Mouse (Mus musculus) heart, adult 2 months (tissue): ENCODE data around the gene Gm884. TPM values are rescaled to one million over a fixed set of nuclear protein-coding genes. Genes with fewer than 3 reads are reported as not detected.

ENCODE experiments used
- DNase-seq, 2 experiments: peaks; one replicate each; pipeline ENCODE4 v3.0.0; 2021
- H3K27ac ChIP-seq: fragments of 200-600 bp; 2 replicates; pipeline ENCODE4 v1.8.1; 2022
- H3K27me3 ChIP-seq: fragments of 200-500 bp; 2 replicates; pipeline ENCODE4 v1.6.1; 2012; ENCODE audit warnings: mild to moderate bottlenecking, low read length, inconsistent platforms, mixed read lengths; ENCODE audit not compliant: control insufficient read depth, insufficient read depth
- H3K36me3 ChIP-seq: fragments of 200-500 bp; 2 replicates; pipeline ENCODE4 v1.6.1; 2012; ENCODE audit warnings: low read length, inconsistent platforms; ENCODE audit not compliant: control insufficient read depth, insufficient read depth
- H3K4me1 ChIP-seq: fragments of 200-500 bp; 2 replicates; pipeline ENCODE4 v1.6.1; 2011; ENCODE audit warnings: low read length; ENCODE audit not compliant: control insufficient read depth, insufficient read depth
- H3K4me3 ChIP-seq: fragments of 200-600 bp; 2 replicates; pipeline ENCODE4 v1.8.1; 2022
- H3K79me2 ChIP-seq: fragments of 200-500 bp; replicated peaks from 2 replicates; pipeline ENCODE4 v1.6.1; 2012; ENCODE audit warnings: mild to moderate bottlenecking, inconsistent platforms, low read length, moderate library complexity, mixed read lengths; ENCODE audit not compliant: control insufficient read depth, insufficient read depth
- H3K9ac ChIP-seq: fragments of 200-500 bp; 2 replicates; pipeline ENCODE4 v1.6.1; 2012; ENCODE audit warnings: low read depth, mild to moderate bottlenecking, control low read depth, inconsistent platforms, low read length, mixed read lengths
- CTCF ChIP-seq: fragments of 200-600 bp; IDR thresholded peaks from 2 replicates; pipeline ENCODE4 v1.8.1; 2022; ENCODE audit warnings: antibody characterized with exemption, mild to moderate bottlenecking, moderate library complexity
- EP300 ChIP-seq: fragments of 200-500 bp; IDR thresholded peaks from 2 replicates; pipeline ENCODE4 v1.6.1; 2011; ENCODE audit warnings: low read depth, low read length, control low read depth; ENCODE audit not compliant: insufficient read depth
- POLR2A ChIP-seq: fragments of 200-500 bp; IDR thresholded peaks from 2 replicates; pipeline ENCODE4 v1.6.1; 2011; ENCODE audit warnings: mild to moderate bottlenecking, low read depth, low read length, control low read depth; ENCODE audit not compliant: insufficient read depth
- WGBS: fragments of 180-500 bp; shearing (Covaris S2); methylation state at CpG from one replicate; pipeline ENCODE4 v1.1.7; 2018; 5-methylcytosine and 5-hydroxymethylcytosine counted together
- intact Hi-C: fragments of 180-260 bp; cut with DNase I; formaldehyde crosslinking; loops from one replicate; pipeline ENCODE4 v1.15.1; 2025
- polyA plus RNA-seq: library from polyadenylated mRNA; depleted of rRNA; stranded (reverse); fragments of >200 nt; gene quantifications from 2 replicates; pipeline ENCODE4 v1.2.3, GENCODE M21; 2012
- total RNA-seq, 2 experiments: library from RNA; stranded (reverse); gene quantifications; 2 replicates each; pipeline ENCODE4 v1.2.3; 2021

Gene Gm884
- total and polyA plus RNA-seq, 3 experiments, result not detected

- WGBS, result 1% methylated on average over 71 of the region's 71 CpGs
- intact Hi-C loops, result no loop called here
These were observed 28.5 kb upstream of the Gm884 start, which contains the start of gene Rprml for GRCm38 (mm10) chr11:103649301-103649982. Rprml (plus strand) TSS chr11:103649570.

GRCm38 (mm10) chr11:103648656-103649055 lies 27.7 kb upstream of the Gm884 start:
- peaks cover 15% of the 10 kb centered on the region for H3K27me3 ChIP-seq
- no peaks in the 10 kb centered on the region for H3K36me3 ChIP-seq
- no peak overlapping the region for H3K27ac ChIP-seq
- no peaks in the 10 kb centered on the region for H3K79me2 ChIP-seq
- H3K4me3 ChIP-seq, result no peak overlapping the region
- 31% methylated on average over 7 of the region's 7 CpGs for WGBS
- H3K9ac ChIP-seq, result no peak overlapping the region
- DNase-seq, result peak in 1 of 2 experiments; percentile 3
- intact Hi-C loops, result no loop called here
- TF ChIP-seq CTCF (no peak), POLR2A (no peak), EP300 (no peak)
- no peaks in the 10 kb centered on the region for H3K4me1 ChIP-seq

More at GRCm38 (mm10) chr11:103649301-103649982, 28.5 kb upstream of the Gm884 start, which contains the start of gene Rprml:
- H3K4me1 ChIP-seq, result no peaks in the 10 kb centered on the region
- no peak within 1 kb of the TSS for H3K9ac ChIP-seq
- no peak for TF ChIP-seq EP300
- TF ChIP-seq POLR2A, result no peak
- no peak for TF ChIP-seq CTCF
- no peaks in the 10 kb centered on the region for H3K79me2 ChIP-seq
- H3K27me3 ChIP-seq, result peaks cover 15% of the 10 kb centered on the region
- no peak for DNase-seq
- no peaks in the 10 kb centered on the region for H3K36me3 ChIP-seq
- H3K4me3 ChIP-seq, result no peak within 1 kb of the TSS
- no peak within 1 kb of the TSS for H3K27ac ChIP-seq

DNA sequence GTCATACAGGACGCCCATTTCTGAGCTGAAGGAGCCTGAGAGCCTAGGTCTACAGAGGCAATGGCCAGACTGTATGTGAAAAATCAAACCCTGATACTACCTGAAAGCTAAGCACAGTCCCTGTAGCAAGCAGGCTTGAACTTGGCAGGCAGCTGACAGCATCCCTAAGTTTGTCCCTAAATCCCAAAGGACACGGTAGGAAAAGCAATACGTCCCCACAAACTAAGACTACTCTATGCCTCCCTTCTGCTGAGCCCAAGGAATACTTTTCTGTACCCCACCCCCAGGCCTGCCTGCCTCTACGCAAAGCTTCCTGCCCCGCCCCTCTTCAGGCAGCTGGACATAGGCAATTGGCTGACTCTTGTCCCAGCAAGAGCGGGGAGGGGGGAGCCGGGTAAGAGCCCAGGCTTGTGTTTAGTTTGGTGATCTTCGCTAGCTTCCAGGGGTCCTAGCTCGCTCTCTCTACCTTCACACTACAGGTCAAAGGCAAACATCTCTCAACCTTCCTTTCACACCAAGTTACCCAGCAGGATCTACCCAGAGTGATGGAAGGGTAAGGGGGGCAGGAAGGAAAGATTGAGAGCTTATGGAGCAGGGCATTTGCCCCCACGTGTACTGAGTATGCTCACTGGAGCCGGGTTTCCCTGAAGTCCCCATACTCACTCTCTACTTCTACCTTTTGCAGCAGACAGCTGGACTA lies 27.1 kb upstream of the Gm884 start:
- WGBS, result 8% methylated on average over 11 of the region's 11 CpGs

GRCm38 (mm10) chr11:103646301-103646700 lies 25.4 kb upstream of the Gm884 start:
- Histone ChIP-seq H3K4me1 (no peaks in the 10 kb centered on the region), H3K79me2 (no peaks in the 10 kb centered on the region), H3K27ac (no peak overlapping the region), H3K36me3 (no peaks in the 10 kb centered on the region), H3K27me3 (peaks cover 13% of the 10 kb centered on the region), H3K4me3 (no peak overlapping the region), H3K9ac (no peak overlapping the region)
- 73% methylated on average over 6 of the region's 6 CpGs for WGBS
- intact Hi-C loops, result no loop called here
- no peak for DNase-seq
- TF ChIP-seq CTCF (no peak), EP300 (no peak), POLR2A (no peak)

More for the DNA sequence above, 27.1 kb upstream of the Gm884 start:
- Histone ChIP-seq H3K27ac (no peak overlapping the region), H3K4me1 (no peaks in the 10 kb centered on the region), H3K9ac (no peak overlapping the region), H3K27me3 (peaks cover 15% of the 10 kb centered on the region), H3K4me3 (no peak overlapping the region), H3K36me3 (no peaks in the 10 kb centered on the region), H3K79me2 (no peaks in the 10 kb centered on the region)
- intact Hi-C loops, result no loop called here
- TF ChIP-seq EP300 (no peak), CTCF (no peak), POLR2A (no peak)
- DNase-seq, result no peak

- Histone ChIP-seq H3K27me3 (peaks cover 13% of the 10 kb centered on the region), H3K36me3 (no peaks in the 10 kb centered on the region), H3K79me2 (no peaks in the 10 kb centered on the region), H3K4me1 (no peaks in the 10 kb centered on the region), H3K27ac (no peak overlapping the region), H3K4me3 (no peak overlapping the region), H3K9ac (no peak overlapping the region)
- no peak for TF ChIP-seq POLR2A
- intact Hi-C loops, result no loop called here
- WGBS, result 40% methylated on average over 8 of the region's 8 CpGs
- no peak for DNase-seq
These were observed 24.8 kb upstream of the Gm884 start for GRCm38 (mm10) chr11:103645731-103646130.

GRCm38 (mm10) chr11:103643211-103643610 lies 22.3 kb upstream of the Gm884 start:
- H3K27ac ChIP-seq, result no peak overlapping the region
- no peak overlapping the region for H3K4me3 ChIP-seq
- WGBS, result 70% methylated on average over 9 of the region's 9 CpGs
- no peak for DNase-seq
- H3K9ac ChIP-seq, result no peak overlapping the region
- TF ChIP-seq POLR2A, result no peak
- TF ChIP-seq EP300, result no peak
- TF ChIP-seq CTCF, result no peak
- H3K4me1 ChIP-seq, result no peaks in the 10 kb centered on the region
- intact Hi-C loops, result no loop called here
- no peaks in the 10 kb centered on the region for H3K36me3 ChIP-seq
- peaks cover 2% of the 10 kb centered on the region; the same call in 1 of the 2 replicates for H3K27me3 ChIP-seq
- no peaks in the 10 kb centered on the region for H3K79me2 ChIP-seq
